Mouse (Mus musculus) erythroblast, embryonic 14.5 days (primary cell): ENCODE data around the gene Amph.

Experiments used
- GATA1 ChIP-seq: IDR thresholded peaks from 2 replicates; pipeline ENCODE4 v1.6.1; 2012; ENCODE audit warnings: low read length, inconsistent platforms, mixed read lengths
- TAL1 ChIP-seq: IDR thresholded peaks from 3 replicates; pipeline ENCODE4 v1.6.1; 2012; ENCODE audit warnings: low read length, inconsistent platforms, mixed read lengths

- TF ChIP-seq TAL1 (no peak), GATA1 (no peak)
Observed at GRCm38 (mm10) chr13:19162120-19162519, 214.1 kb downstream of the Amph start.
